Mouse (Mus musculus): Measurements from ENCODE around the gene Dhx29. TPM values are rescaled to one million over a fixed set of nuclear protein-coding genes. Genes with fewer than 3 reads are reported as not detected.
"Not testable (repeated sequence)": the region's sequence is repeated elsewhere in the genome, so short reads cannot be mapped to it uniquely, and the experiment has no call there.

Gene Dhx29
- polyA plus RNA-seq, 1 experiment from 2014 or later = 13.1 TPM

DNA sequence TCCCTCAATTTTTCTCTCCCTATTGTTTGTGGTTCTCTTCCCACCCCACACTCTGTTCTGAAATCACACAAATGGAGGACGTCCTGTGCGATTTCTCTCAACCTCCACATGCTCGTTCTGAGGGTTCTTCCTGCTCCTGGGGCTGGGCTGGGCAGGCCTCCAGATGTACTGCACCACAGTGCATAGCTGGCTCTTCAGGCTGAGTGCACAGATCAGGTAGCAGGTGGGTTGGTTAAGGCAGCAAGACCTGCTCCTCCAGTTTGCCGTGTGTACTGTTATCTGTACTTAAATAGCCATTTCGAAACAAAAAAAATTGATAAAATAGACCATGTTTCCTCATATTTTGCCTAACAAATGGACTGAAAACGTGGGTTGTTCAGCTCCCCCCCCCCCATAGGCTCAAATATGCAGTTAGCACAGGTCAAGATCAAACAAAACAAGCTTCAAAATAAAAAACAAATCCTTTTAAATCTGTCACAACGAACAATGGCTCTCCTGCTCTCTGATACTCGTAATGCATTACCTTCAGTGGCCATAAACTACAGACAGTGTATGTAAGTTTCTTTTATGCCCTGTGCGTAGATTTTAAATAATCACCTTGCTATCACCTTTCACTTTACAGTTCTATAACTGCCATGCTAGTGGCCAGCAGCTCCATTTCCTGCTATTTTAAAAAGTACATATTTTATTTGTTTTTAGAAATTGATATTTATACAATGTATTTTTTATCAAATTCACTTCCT is 73.5 kb downstream of the Dhx29 start:
- H3K27me3 ChIP-seq (replicated peaks) = peaks cover 69% of the 10 kb centered on the region
- WGBS = 65% methylated on average over 9 of the region's 9 CpGs
- no peak overlapping the region for H3K4me3 ChIP-seq
- no peaks in the 10 kb centered on the region for H3K9me3 ChIP-seq
- no peak overlapping the region for H3K27ac ChIP-seq (replicated peaks)
- H3K36me3 ChIP-seq = no peaks in the 10 kb centered on the region
- no peak overlapping the region for H3K4me2 ChIP-seq
- H3K9ac ChIP-seq = no peak overlapping the region
- peaks cover 11% of the 10 kb centered on the region; the same call in 1 of the 2 replicates for H3K4me1 ChIP-seq
- ATAC-seq (ENCODE audit: extremely low read depth, insufficient number of reproducible peaks, low FRiP score, low TSS enrichment) = no peak

DNA sequence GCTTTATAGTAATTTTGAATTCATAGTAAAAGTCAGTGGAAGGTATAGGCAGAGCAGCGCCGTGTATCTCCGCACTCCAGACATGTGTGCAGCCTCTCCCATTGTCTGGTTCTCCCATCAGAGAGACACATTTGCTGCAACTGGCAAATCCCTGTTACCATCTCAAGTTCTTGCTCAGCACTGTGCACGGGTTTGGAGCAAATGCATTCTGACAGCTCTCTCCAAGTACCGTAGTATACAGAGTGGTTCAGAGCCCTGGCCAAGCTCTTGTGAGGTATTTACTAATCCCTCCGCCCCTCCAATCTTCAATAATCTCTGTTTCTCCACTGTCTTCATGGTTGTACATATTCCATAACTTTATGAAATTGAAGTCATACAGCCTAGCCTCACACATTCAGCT is 85.4 kb downstream of the Dhx29 start:
- ATAC-seq (ENCODE audit: extremely low read depth, insufficient number of reproducible peaks, low FRiP score, low TSS enrichment) = no peak
- 76% methylated on average over 6 of the region's 6 CpGs for WGBS
- no peak overlapping the region for H3K9ac ChIP-seq
- H3K27ac ChIP-seq (replicated peaks) = no peak overlapping the region
- no peaks in the 10 kb centered on the region; the same call in 1 of the 2 replicates for H3K27me3 ChIP-seq (replicated peaks)
- H3K36me3 ChIP-seq = no peaks in the 10 kb centered on the region
- peaks cover 7% of the 10 kb centered on the region for H3K4me1 ChIP-seq
- H3K4me2 ChIP-seq = peak overlapping the region; percentile 72
- peak overlapping the region; percentile 53 for H3K4me3 ChIP-seq
- H3K9me3 ChIP-seq = 0 out of 2 replicates have a peak, but pooled peaks cover 2% of the 10 kb centered on the region

GRCm38 (mm10) chr13:113013174-113013953 is 86.1 kb downstream of the Dhx29 start:
- H3K9me3 ChIP-seq; H3K4me1 ChIP-seq; H3K36me3 ChIP-seq; H3K27me3 ChIP-seq (replicated peaks); ATAC-seq (ENCODE audit: extremely low read depth, insufficient number of reproducible peaks, low FRiP score, low TSS enrichment); H3K27ac ChIP-seq (replicated peaks): not testable (repeated sequence)
- Histone ChIP-seq H3K4me3 (peak overlapping the region; percentile 53), H3K9ac (peak overlapping the region; percentile 70), H3K4me2 (peak overlapping the region; percentile 72)
- 29% methylated on average over 20 of the region's 20 CpGs for WGBS

Other genes with a start within 250 kb of the Dhx29 start
- gene Plpp1, start 126.7 kb upstream of the Dhx29 start, polyA plus RNA-seq (2015; fragmentation: Nextera tagmentation; extraction: Ambion mirVana) = 49.9 and 54.1 TPM in 2 replicates
- 42.2 and 43.6 TPM in 2 replicates for gene Mtrex, start 56 bp upstream of the Dhx29 start, polyA plus RNA-seq (2015; fragmentation: Nextera tagmentation; extraction: Ambion mirVana)
- 0.20 and 0.24 TPM in 2 replicates for gene Ccno, start 60.3 kb downstream of the Dhx29 start, polyA plus RNA-seq (2015; fragmentation: Nextera tagmentation; extraction: Ambion mirVana)
- gene Mcidas, start 66.4 kb downstream of the Dhx29 start, polyA plus RNA-seq (2015; fragmentation: Nextera tagmentation; extraction: Ambion mirVana) = not detected in 2 replicates
- gene Cdc20b, start 107.7 kb downstream of the Dhx29 start, polyA plus RNA-seq (2015; fragmentation: Nextera tagmentation; extraction: Ambion mirVana) = not detected in 2 replicates
- gene Gpx8, start 119.0 kb downstream of the Dhx29 start, polyA plus RNA-seq (2015; fragmentation: Nextera tagmentation; extraction: Ambion mirVana) = 134 and 143 TPM in 2 replicates
- gene Gzma, start 173.5 kb downstream of the Dhx29 start, polyA plus RNA-seq (2015; fragmentation: Nextera tagmentation; extraction: Ambion mirVana) = 0.62 and 4.2 TPM in 2 replicates

All from heart, embryonic 13.5 days (tissue).